Mouse (Mus musculus) adrenal gland, postnatal 0 days (tissue): ENCODE results near the gene Haus2. TPM values are rescaled to one million over a fixed set of nuclear protein-coding genes. Genes with fewer than 3 reads are reported as not detected.

Experiments used
- polyA plus RNA-seq: library from polyadenylated mRNA; unstranded; fragments of >200 nt; fragmentation: Nextera tagmentation; extraction: Ambion mirVana; gene quantifications from 2 replicates; pipeline ENCODE4 v1.2.1, GENCODE M21; 2015

The Haus2 gene
- polyA plus RNA-seq = 23.6 and 24.8 TPM in 2 replicates

DNA sequence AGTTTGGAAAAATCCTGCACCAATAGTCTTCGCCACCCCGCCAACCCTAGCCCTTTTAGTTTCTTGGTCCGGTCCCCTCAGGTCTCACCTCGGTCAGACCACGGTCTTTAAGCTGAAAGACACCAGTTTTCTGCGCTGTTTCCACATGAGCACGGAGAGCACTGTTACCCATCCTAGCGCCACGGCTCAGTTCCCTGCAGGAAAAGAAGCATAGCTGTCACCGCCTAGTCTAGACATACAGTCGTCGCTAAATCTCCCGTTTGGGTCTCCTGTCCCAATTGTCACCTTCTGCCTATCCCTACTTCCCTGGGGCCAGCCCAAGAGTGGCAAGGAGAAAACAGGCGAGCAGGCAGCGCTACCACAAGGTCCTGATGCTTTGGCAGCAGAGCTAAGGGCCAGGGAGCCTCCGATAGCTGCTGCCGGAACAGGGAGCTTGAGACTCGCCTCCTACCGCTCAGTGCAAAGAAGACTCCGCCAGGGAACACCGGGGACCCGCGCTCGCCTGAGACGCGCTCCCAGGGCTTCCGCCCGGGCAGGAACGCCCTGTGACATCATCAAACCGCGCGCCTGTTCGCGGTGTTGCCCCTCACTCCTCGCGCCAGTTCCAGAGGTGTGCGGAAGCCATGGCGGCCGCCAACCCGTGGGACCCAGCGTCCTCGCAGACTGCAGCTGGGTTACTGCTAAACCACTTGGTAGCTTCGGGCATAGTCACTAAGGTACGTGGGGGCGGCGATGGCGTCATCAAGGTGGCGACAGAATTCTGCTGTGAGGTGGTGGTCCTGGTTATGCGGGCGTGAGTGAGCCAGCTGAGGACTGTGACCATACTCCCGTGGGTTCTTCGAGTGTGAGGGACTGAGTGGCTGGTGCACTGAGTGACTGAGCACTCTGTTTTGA lies at the start of gene Haus2, which contains the start of gene Lrrc57:
Gene Haus2 (plus strand): TSS at position 554 of the 894 bp plus-strand sequence.
Gene Lrrc57 (minus strand): TSS at position 691 of the 894 bp plus-strand sequence.

DNA sequence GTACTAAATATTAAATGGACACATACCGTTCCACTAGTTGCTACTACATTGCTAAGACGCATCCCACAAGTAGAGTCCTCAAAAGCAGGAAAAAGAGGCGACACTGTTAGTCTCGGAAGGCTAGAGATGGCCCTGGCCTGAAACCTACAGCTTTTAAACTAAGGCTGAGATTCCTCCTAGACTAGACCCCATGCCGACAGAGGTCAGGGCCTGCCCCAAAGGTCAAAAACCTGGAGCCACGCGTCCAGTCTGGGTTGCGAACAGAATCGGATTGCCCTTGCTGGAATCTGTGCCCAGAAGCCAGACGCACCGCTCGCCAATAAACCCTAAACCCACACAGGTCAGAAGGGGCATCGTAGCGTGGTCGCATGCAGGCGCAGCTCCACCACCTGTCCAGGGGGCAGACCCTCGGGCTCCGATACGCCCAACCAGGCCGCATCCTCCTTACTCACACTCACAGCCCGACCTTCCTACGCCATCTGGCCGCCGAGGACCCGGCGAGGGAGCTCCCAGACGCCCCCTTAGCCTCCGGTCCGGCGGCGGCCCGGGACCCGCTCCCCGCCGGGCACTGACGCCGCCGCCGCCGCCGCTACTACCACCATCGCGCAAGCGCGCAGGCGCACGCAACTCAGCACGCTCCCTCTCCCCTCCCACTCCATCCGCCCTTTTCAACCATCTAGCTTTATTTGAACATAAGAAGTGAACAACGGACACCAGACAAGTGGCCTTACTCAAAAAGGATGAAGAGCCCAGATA lies 45.8 kb upstream of the Haus2 start, which contains the start of gene Zfp106:
Gene Zfp106 (minus strand): TSS at position 609 of the 756 bp plus-strand sequence.

GRCm38 (mm10) chr2:120566886-120567797 lies 42.0 kb upstream of the Haus2 start, which contains the start of gene Snap23:
Snap23 (plus strand) TSS chr2:120567671.

DNA sequence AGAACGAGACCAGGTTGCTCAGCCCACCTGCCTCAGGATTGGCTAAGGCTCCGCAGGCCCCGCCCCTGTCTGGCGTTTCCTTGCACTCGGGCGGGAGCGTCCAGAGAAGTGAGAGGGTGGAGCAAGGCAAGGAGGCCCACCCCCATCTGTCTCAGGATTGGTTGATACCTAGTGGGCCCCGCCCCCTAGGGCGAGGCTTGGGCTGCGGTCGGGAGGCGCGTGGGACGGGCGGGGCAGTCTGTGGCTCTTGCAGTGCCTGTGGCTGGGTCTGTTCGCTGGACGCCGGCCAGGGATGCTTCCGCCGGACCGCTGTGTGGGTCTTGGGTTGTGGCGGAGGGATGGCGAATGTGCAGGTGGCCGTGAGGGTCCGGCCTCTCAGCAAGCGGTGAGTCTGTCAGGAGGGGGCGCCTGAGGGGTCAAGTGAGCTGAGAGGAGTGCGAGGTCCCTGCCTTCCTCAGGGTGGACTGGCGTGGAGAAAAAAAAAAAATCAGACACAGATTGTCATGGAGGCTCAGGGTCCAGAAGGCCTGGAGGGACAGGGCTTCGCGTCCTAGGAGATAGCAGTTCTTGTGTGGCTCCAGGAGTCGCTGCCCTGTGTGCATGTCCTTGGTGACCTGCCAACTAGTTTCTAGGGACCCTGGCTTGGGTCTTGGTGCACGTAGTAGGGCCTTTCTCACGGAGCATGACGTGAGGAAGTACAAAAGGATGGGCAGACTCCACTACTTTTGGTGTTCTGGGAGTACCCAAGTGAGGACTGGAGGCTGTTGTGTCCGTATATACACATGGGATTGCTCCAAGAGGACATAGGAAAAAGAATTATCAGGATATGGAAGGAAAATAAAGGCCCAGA lies 19.9 kb downstream of the Haus2 start, which contains the start of gene Stard9:
Gene Stard9 (plus strand): TSS at position 236 of the 850 bp plus-strand sequence.

Other genes with a start within 250 kb of the Haus2 start
- 6.2 and 14.0 TPM in 2 replicates for gene Ganc, start 205.5 kb upstream of the Haus2 start, polyA plus RNA-seq
- gene Tmem87a, start 205.3 kb upstream of the Haus2 start, polyA plus RNA-seq = 9.5 and 17.0 TPM in 2 replicates
- 0.95 and 1.8 TPM in 2 replicates for gene Capn3, start 153.4 kb upstream of the Haus2 start, polyA plus RNA-seq
- gene Zfp106, start 45.5 kb upstream of the Haus2 start, polyA plus RNA-seq = 19.5 and 26.1 TPM in 2 replicates
- gene Snap23, start 41.7 kb upstream of the Haus2 start, polyA plus RNA-seq = 21.3 and 28.5 TPM in 2 replicates
- gene Lrrc57, start 137 bp downstream of the Haus2 start, polyA plus RNA-seq = 23.2 and 33.0 TPM in 2 replicates
- 4.0 and 4.5 TPM in 2 replicates for gene Stard9, start 19.7 kb downstream of the Haus2 start, polyA plus RNA-seq
- gene Cdan1, start 240.7 kb downstream of the Haus2 start, polyA plus RNA-seq = 3.2 and 4.7 TPM in 2 replicates
- gene Ttbk2, start 241.2 kb downstream of the Haus2 start, polyA plus RNA-seq = 1.8 and 3.7 TPM in 2 replicates